Mouse (Mus musculus) hindbrain, embryonic 12.5 days (tissue): ENCODE data around the gene Bcas1. TPM values are rescaled to one million over a fixed set of nuclear protein-coding genes. Genes with fewer than 3 reads are reported as not detected.
"Not testable (repeated sequence)": the region's sequence is repeated elsewhere in the genome, so short reads cannot be mapped to it uniquely, and the experiment has no call there.

Experiments used
- ATAC-seq: fragments of 200-750 bp; cut with Nextera tagmentation; 2 replicates; pipeline ENCODE4 v1.8.0; 2017; ENCODE audit warnings: moderate TSS enrichment; ENCODE audit not compliant: low FRiP score
- H3K27ac ChIP-seq: fragments of 300-500 bp; sonication (generic); 2 replicates; pipeline ENCODE4 v1.5.1; 2016; ENCODE audit warnings: mild to moderate bottlenecking
- H3K27me3 ChIP-seq: fragments of 300-500 bp; sonication (generic); 2 replicates; pipeline ENCODE4 v1.6.1; 2016; ENCODE audit warnings: mild to moderate bottlenecking
- H3K36me3 ChIP-seq: fragments of 300-500 bp; sonication (generic); 2 replicates; pipeline ENCODE4 v1.6.1; 2016; ENCODE audit warnings: mild to moderate bottlenecking
- H3K4me1 ChIP-seq: fragments of 300-500 bp; sonication (generic); 2 replicates; pipeline ENCODE4 v1.6.1; 2016
- H3K4me2 ChIP-seq: fragments of 300-500 bp; sonication (generic); replicated peaks from 2 replicates; pipeline ENCODE4 v1.6.1; 2016; ENCODE audit warnings: mild to moderate bottlenecking
- H3K4me3 ChIP-seq: fragments of 300-500 bp; sonication (generic); 2 replicates; pipeline ENCODE4 v1.5.1; 2016; ENCODE audit warnings: mild to moderate bottlenecking
- H3K9ac ChIP-seq: fragments of 300-500 bp; sonication (generic); 2 replicates; pipeline ENCODE4 v1.6.1; 2016; ENCODE audit warnings: mild to moderate bottlenecking, moderate library complexity
- H3K9me3 ChIP-seq: fragments of 300-500 bp; sonication (generic); replicated peaks from 2 replicates; pipeline ENCODE4 v1.6.1; 2016; ENCODE audit warnings: mild to moderate bottlenecking
- WGBS: fragments of 180-500 bp; shearing (Covaris S2); methylation state at CpG from one replicate; pipeline ENCODE4 v1.1.7; 2016; 5-methylcytosine and 5-hydroxymethylcytosine counted together
- polyA plus RNA-seq: library from polyadenylated mRNA; unstranded; fragments of >200 nt; fragmentation: Nextera tagmentation; extraction: Ambion mirVana; gene quantifications from 2 replicates; pipeline ENCODE4 v1.2.1, GENCODE M21; 2016

Bcas1 gene
- 10.1 and 14.2 TPM in 2 replicates for polyA plus RNA-seq

- Histone ChIP-seq H3K27me3 (no peaks in the 10 kb centered on the region), H3K4me2 (no peak within 1 kb of the TSS), H3K9ac (no peak within 1 kb of the TSS), H3K36me3 (no peaks in the 10 kb centered on the region), H3K27ac (no peak within 1 kb of the TSS), H3K4me3 (no peak within 1 kb of the TSS), H3K9me3 (no peaks in the 10 kb centered on the region; the same call in 1 of the 2 replicates), H3K4me1 (no peaks in the 10 kb centered on the region; the same call in 1 of the 2 replicates)
- WGBS = 78% methylated on average over 8 of the region's 8 CpGs
- no peak for ATAC-seq
Measured at GRCm38 (mm10) chr2:170427704-170428103, at the start of gene Bcas1. Gene Bcas1 (minus strand): TSS chr2:170427845.

DNA sequence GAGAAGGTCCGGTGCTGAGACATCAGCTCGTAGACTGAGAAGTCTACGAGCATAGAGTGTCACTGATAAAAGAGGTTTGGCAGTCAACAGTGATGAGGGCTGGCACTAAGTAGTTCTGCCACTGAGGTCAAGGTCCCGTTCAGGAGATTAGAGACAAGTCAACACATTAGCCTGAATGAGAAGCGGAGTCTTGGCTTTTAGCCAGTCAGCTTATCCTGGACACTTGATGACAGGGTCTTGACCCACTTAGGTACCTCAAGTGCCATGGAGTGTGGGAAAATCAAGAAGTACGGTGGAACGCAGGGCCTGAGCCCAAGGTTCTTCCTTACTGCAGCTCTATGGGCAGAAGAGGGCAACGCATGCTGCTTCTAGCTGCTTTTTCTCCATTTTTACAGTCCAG is 49.0 kb upstream of the Bcas1 start:
- H3K27me3 ChIP-seq = no peaks in the 10 kb centered on the region

GRCm38 (mm10) chr2:170476215-170476614 is 48.6 kb upstream of the Bcas1 start:
- no peaks in the 10 kb centered on the region for H3K36me3 ChIP-seq
- H3K9ac ChIP-seq = no peak overlapping the region
- H3K27me3 ChIP-seq = no peaks in the 10 kb centered on the region; the same call in 1 of the 2 replicates
- WGBS = 88% methylated on average over 11 of the region's 11 CpGs
- H3K4me2 ChIP-seq = no peak overlapping the region
- H3K4me1 ChIP-seq = no peaks in the 10 kb centered on the region
- no peaks in the 10 kb centered on the region for H3K9me3 ChIP-seq
- no peak overlapping the region for H3K4me3 ChIP-seq
- H3K27ac ChIP-seq = no peak overlapping the region
- no peak for ATAC-seq

More for the DNA sequence above, 49.0 kb upstream of the Bcas1 start:
- no peak overlapping the region for H3K9ac ChIP-seq
- H3K4me2 ChIP-seq = no peak overlapping the region
- no peaks in the 10 kb centered on the region for H3K4me1 ChIP-seq
- 87% methylated on average over 8 of the region's 8 CpGs for WGBS
- no peak for ATAC-seq
- H3K9me3 ChIP-seq = no peaks in the 10 kb centered on the region
- no peaks in the 10 kb centered on the region for H3K36me3 ChIP-seq
- H3K4me3 ChIP-seq = no peak overlapping the region
- no peak overlapping the region for H3K27ac ChIP-seq

- Histone ChIP-seq H3K4me1 (no peaks in the 10 kb centered on the region), H3K27ac (no peak overlapping the region), H3K9ac (no peak overlapping the region), H3K4me2 (no peak overlapping the region), H3K36me3 (no peaks in the 10 kb centered on the region), H3K4me3 (no peak overlapping the region), H3K9me3 (no peaks in the 10 kb centered on the region), H3K27me3 (no peaks in the 10 kb centered on the region; the same call in 1 of the 2 replicates)
- 63% methylated on average over 3 of the region's 3 CpGs for WGBS
- no peak for ATAC-seq
Measured at GRCm38 (mm10) chr2:170475164-170475563, 47.5 kb upstream of the Bcas1 start.

DNA sequence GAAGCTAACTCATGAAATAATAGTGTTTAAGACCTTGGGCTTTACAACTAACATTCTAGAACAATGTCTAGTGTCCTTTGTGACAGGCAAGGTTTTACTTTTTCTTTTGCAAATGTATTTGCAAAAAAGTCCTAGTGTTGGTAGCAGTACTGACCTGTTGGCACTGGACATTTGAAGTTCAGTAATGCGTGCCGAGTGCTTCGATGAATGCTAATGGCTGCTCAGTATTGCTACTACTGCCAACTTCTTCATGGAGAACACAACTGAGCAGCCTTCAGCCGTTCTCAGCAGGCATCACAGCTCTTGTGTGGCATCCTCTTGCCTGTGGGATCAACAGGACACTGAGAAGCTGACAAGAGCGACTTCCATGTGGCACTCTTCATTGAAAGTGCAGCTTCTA is 46.5 kb upstream of the Bcas1 start:
- Histone ChIP-seq H3K36me3 (no peaks in the 10 kb centered on the region), H3K9me3 (no peaks in the 10 kb centered on the region), H3K4me1 (peaks cover 2% of the 10 kb centered on the region; the same call in 1 of the 2 replicates), H3K27ac (no peak overlapping the region), H3K4me3 (no peak overlapping the region), H3K4me2 (no peak overlapping the region), H3K9ac (no peak overlapping the region), H3K27me3 (peaks cover under 1% of the 10 kb centered on the region)
- WGBS = 95% methylated on average over 5 of the region's 5 CpGs
- no peak for ATAC-seq

DNA sequence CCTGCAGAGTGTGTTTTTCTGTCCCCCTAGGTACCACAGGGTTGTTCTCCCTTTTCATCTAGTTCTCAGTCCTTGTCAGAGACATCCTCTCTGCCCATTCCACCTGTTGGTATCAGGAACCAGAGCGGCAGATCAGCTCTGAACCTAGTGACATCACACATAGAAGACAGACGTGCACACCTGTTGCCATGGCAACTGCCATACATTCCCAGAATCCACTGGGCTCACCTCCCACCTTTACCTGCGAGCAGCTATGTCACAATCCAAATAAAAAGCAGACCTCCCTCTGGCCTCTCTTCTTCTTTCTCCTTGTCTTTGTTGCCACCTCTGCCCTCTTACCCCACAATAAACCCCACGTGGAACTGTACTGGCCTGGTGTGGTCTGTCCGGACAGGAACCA is 42.9 kb upstream of the Bcas1 start:
- 78% methylated on average over 5 of the region's 5 CpGs for WGBS
- Histone ChIP-seq H3K9me3 (no peaks in the 10 kb centered on the region), H3K4me1 (peaks cover 2% of the 10 kb centered on the region; the same call in 1 of the 2 replicates), H3K36me3 (no peaks in the 10 kb centered on the region), H3K4me3 (no peak overlapping the region), H3K9ac (no peak overlapping the region), H3K27ac (no peak overlapping the region), H3K27me3 (peaks cover 5% of the 10 kb centered on the region), H3K4me2 (no peak overlapping the region)
- no peak for ATAC-seq

DNA sequence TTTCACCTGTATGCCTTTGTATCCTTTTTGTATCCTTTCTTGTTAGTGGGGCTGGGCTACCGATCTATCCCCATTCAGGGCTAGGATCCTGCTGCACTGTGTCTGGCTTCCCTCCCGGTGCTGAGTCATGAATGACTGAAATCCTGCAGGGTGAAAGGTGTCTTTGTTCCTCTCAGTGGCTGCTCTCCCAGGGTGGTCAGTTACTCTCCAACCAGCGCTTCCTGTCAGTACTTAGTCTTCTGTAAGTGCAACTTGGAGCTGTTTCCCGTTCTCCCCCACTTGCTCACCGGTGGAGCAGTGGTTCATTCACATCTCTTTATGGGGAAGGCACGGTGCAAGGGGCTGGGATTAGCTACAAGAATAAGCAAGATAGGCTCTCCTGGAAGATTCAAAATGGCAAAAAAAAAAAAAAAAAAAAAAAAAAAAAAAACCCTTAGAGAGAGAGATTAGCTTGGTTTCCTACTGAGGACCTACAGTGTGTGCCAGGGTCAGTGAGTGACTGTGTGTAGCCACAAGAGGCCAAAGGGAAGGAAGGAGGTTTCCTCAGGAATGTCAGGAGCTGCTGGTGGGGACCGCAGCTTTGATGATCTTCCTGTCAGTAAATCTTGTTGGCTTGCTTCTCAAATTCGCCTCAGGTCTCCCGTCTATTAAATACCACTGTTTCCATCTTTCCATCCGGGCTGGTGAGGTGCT is 42.1 kb upstream of the Bcas1 start:
- Histone ChIP-seq H3K4me1 (peaks cover 2% of the 10 kb centered on the region; the same call in 1 of the 2 replicates), H3K36me3 (no peaks in the 10 kb centered on the region), H3K4me2 (0 out of 2 replicates have a peak overlapping the region, but pooled peaks have one; percentile 17), H3K9me3 (no peaks in the 10 kb centered on the region), H3K27ac (no peak overlapping the region), H3K4me3 (no peak overlapping the region), H3K27me3 (peaks cover 5% of the 10 kb centered on the region), H3K9ac (no peak overlapping the region)
- ATAC-seq = no peak
- 8% methylated on average over 10 of the region's 10 CpGs for WGBS

- Histone ChIP-seq H3K27ac (no peak overlapping the region), H3K27me3 (peaks cover 5% of the 10 kb centered on the region), H3K9ac (no peak overlapping the region), H3K4me3 (no peak overlapping the region), H3K4me1 (peaks cover 2% of the 10 kb centered on the region; the same call in 1 of the 2 replicates), H3K4me2 (no peak overlapping the region), H3K36me3 (no peaks in the 10 kb centered on the region), H3K9me3 (no peaks in the 10 kb centered on the region)
- no peak for ATAC-seq
Measured at GRCm38 (mm10) chr2:170468009-170468408, 40.4 kb upstream of the Bcas1 start.

GRCm38 (mm10) chr2:170464817-170465216 is 37.2 kb upstream of the Bcas1 start:
- H3K4me1 ChIP-seq = peaks cover 5% of the 10 kb centered on the region
- no peak overlapping the region for H3K9ac ChIP-seq
- ATAC-seq = no peak
- H3K27me3 ChIP-seq = peaks cover 5% of the 10 kb centered on the region; the same call in 1 of the 2 replicates
- no peak overlapping the region for H3K27ac ChIP-seq
- WGBS = 59% methylated on average over 4 of the region's 4 CpGs
- H3K9me3 ChIP-seq = no peaks in the 10 kb centered on the region
- H3K36me3 ChIP-seq = no peaks in the 10 kb centered on the region
- H3K4me2 ChIP-seq = no peak overlapping the region
- H3K4me3 ChIP-seq = no peak overlapping the region

GRCm38 (mm10) chr2:170461652-170462051 is 34.0 kb upstream of the Bcas1 start:
- no peak overlapping the region for H3K27ac ChIP-seq
- H3K36me3 ChIP-seq = no peaks in the 10 kb centered on the region
- H3K4me1 ChIP-seq = peaks cover 6% of the 10 kb centered on the region
- 0 out of 2 replicates have a peak, but pooled peaks cover 4% of the 10 kb centered on the region for H3K27me3 ChIP-seq
- H3K4me3 ChIP-seq = no peak overlapping the region
- H3K4me2 ChIP-seq = no peak overlapping the region
- no peaks in the 10 kb centered on the region for H3K9me3 ChIP-seq
- H3K9ac ChIP-seq = no peak overlapping the region
- no peak for ATAC-seq
- 69% methylated on average over 7 of the region's 7 CpGs for WGBS

- no peak overlapping the region for H3K9ac ChIP-seq
- ATAC-seq = no peak
- no peak overlapping the region for H3K27ac ChIP-seq
- H3K36me3 ChIP-seq = no peaks in the 10 kb centered on the region
- peaks cover 6% of the 10 kb centered on the region for H3K4me1 ChIP-seq
- no peaks in the 10 kb centered on the region for H3K9me3 ChIP-seq
- no peak overlapping the region for H3K4me3 ChIP-seq
- 25% methylated on average over 9 of the region's 9 CpGs for WGBS
- H3K27me3 ChIP-seq = 0 out of 2 replicates have a peak, but pooled peaks cover 4% of the 10 kb centered on the region
- H3K4me2 ChIP-seq = no peak overlapping the region
Measured at GRCm38 (mm10) chr2:170459805-170460204, 32.2 kb upstream of the Bcas1 start.

DNA sequence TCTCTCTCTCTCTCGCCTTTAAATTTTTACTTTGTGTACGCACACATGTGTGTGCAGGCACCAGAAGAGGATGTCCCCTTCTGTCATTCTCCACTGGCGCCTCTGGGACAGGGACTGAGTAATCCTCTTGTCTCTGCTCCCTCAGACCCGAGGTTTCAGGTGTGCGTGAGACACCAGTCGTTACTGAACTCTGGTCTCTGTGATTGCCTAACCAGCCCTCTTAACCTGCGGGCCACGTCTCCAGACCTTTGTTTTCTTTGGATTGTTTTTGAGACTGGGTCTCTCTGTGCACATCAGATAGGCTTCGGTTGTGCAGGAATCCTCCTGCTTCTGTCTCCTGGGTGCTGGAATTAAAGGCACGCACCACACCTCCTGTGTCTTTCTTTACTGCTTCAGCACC is 31.5 kb upstream of the Bcas1 start:
- WGBS = 61% methylated on average over 10 of the region's 10 CpGs
- H3K4me1 ChIP-seq = peaks cover 6% of the 10 kb centered on the region

DNA sequence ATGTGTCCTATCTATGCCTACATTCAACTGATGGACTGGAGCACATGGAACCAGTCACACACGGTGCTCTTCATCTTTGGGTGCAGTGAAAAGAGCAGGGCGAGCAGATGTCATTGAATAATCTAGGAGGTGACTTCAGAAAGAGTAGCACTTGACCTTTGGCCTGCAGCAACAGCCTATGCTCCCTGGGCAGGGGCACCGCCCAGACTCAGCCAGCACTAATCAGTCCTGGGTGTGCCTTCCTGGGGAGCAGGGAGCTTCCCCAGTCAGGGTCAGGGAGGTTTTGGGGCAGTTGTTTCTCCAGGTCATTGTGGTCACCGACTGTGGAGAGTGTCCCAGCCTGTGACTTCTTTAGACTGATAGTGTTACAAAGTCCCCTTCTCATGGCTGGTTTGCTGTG is 26.2 kb upstream of the Bcas1 start:
- H3K27ac ChIP-seq, ATAC-seq, H3K27me3 ChIP-seq, H3K4me1 ChIP-seq, H3K9me3 ChIP-seq, H3K36me3 ChIP-seq, H3K4me2 ChIP-seq, H3K4me3 ChIP-seq, H3K9ac ChIP-seq: not testable (repeated sequence)
- WGBS = 53% methylated on average over 3 of the region's 4 CpGs

More for the DNA sequence above, 31.5 kb upstream of the Bcas1 start:
- 0 out of 2 replicates have a peak, but pooled peaks cover 4% of the 10 kb centered on the region for H3K27me3 ChIP-seq
- no peak for ATAC-seq
- no peak overlapping the region for H3K4me2 ChIP-seq
- H3K9me3 ChIP-seq = no peaks in the 10 kb centered on the region
- no peak overlapping the region for H3K4me3 ChIP-seq
- H3K9ac ChIP-seq = no peak overlapping the region
- no peak overlapping the region for H3K27ac ChIP-seq
- H3K36me3 ChIP-seq = no peaks in the 10 kb centered on the region
